Mouse (Mus musculus): ENCODE results near the gene Pdzd3. TPM values are rescaled to one million over a fixed set of nuclear protein-coding genes. Genes with fewer than 3 reads are reported as not detected.
"Not testable (repeated sequence)": the region's sequence is repeated elsewhere in the genome, so short reads cannot be mapped to it uniquely, and the experiment has no call there.

Gene Pdzd3
- polyA plus RNA-seq (2012; rRNA removed), result 30.2 and 32.2 TPM in 2 replicates

- 46% methylated on average over 10 of the region's 10 CpGs for WGBS
- DNase-seq (ENCODE audit: low read depth, low spot score), result no peak
These were observed at the start of gene Pdzd3 for GRCm38 (mm10) chr9:44251314-44251713. TSS of gene Pdzd3 (minus strand) at chr9:44251471.

GRCm38 (mm10) chr9:44300001-44300400 is 48.7 kb upstream of the Pdzd3 start:
- not testable (repeated sequence) for DNase-seq (ENCODE audit: low read depth, low spot score)
- 96% methylated on average over 3 of the region's 3 CpGs for WGBS

- no peak for DNase-seq (ENCODE audit: low read depth, low spot score)
- WGBS, result 68% methylated on average over 3 of the region's 3 CpGs
These were observed 41.2 kb upstream of the Pdzd3 start for GRCm38 (mm10) chr9:44292490-44292889.

- DNase-seq (ENCODE audit: low read depth, low spot score), result no peak
- WGBS, result 23% methylated on average over 11 of the region's 11 CpGs
These were observed 37.7 kb upstream of the Pdzd3 start for GRCm38 (mm10) chr9:44288959-44289291.

GRCm38 (mm10) chr9:44288076-44288958 is 37.0 kb upstream of the Pdzd3 start, which contains the start of gene Abcg4:
TSS of gene Abcg4 (minus strand) at chr9:44288615.
- no peak for DNase-seq (ENCODE audit: low read depth, low spot score)

GRCm38 (mm10) chr9:44287401-44288075 is 36.3 kb upstream of the Pdzd3 start:
- 4% methylated on average over 47 of the region's 47 CpGs for WGBS
- DNase-seq (ENCODE audit: low read depth, low spot score), result no peak

More at GRCm38 (mm10) chr9:44288076-44288958, 37.0 kb upstream of the Pdzd3 start, which contains the start of gene Abcg4:
- 1% methylated on average over 38 of the region's 38 CpGs for WGBS

- 26% methylated on average over 11 of the region's 11 CpGs for WGBS
- no peak for DNase-seq (ENCODE audit: low read depth, low spot score)
These were observed 35.7 kb upstream of the Pdzd3 start for GRCm38 (mm10) chr9:44287003-44287400.

- WGBS, result 11% methylated on average over 6 of the region's 6 CpGs
- DNase-seq (ENCODE audit: low read depth, low spot score), result no peak
These were observed 35.1 kb upstream of the Pdzd3 start for GRCm38 (mm10) chr9:44286256-44286850.

- 58% methylated on average over 5 of the region's 5 CpGs for WGBS
- DNase-seq (ENCODE audit: low read depth, low spot score), result no peak
These were observed 31.9 kb upstream of the Pdzd3 start for GRCm38 (mm10) chr9:44283183-44283582.

GRCm38 (mm10) chr9:44269973-44270372 is 18.7 kb upstream of the Pdzd3 start:
- DNase-seq (ENCODE audit: low read depth, low spot score), result no peak
- 63% methylated on average over 4 of the region's 4 CpGs for WGBS

GRCm38 (mm10) chr9:44269077-44269476 is 17.8 kb upstream of the Pdzd3 start:
- no peak for DNase-seq (ENCODE audit: low read depth, low spot score)

GRCm38 (mm10) chr9:44268432-44268831 is 17.2 kb upstream of the Pdzd3 start, which contains the start of gene Nlrx1:
TSS of gene Nlrx1 (minus strand) at chr9:44268599.
- WGBS, result 23% methylated on average over 6 of the region's 6 CpGs
- peak; percentile 61 for DNase-seq (ENCODE audit: low read depth, low spot score)

More at GRCm38 (mm10) chr9:44269077-44269476, 17.8 kb upstream of the Pdzd3 start:
- WGBS, result 90% methylated on average over 3 of the region's 3 CpGs

GRCm38 (mm10) chr9:44268027-44268360 is 16.7 kb upstream of the Pdzd3 start:
- DNase-seq (ENCODE audit: low read depth, low spot score), result peak; percentile 65
- 3% methylated on average over 28 of the region's 28 CpGs for WGBS

- no peak for DNase-seq (ENCODE audit: low read depth, low spot score)
These were observed 16.2 kb upstream of the Pdzd3 start for GRCm38 (mm10) chr9:44267319-44268026.

GRCm38 (mm10) chr9:44266478-44267226 is 15.4 kb upstream of the Pdzd3 start:
- no peak for DNase-seq (ENCODE audit: low read depth, low spot score)
- WGBS, result 53% methylated on average over 8 of the region's 8 CpGs

More at GRCm38 (mm10) chr9:44267319-44268026, 16.2 kb upstream of the Pdzd3 start:
- WGBS, result 5% methylated on average over 23 of the region's 23 CpGs

GRCm38 (mm10) chr9:44261388-44261787 is 10.1 kb upstream of the Pdzd3 start:
- DNase-seq (ENCODE audit: low read depth, low spot score), result no peak
- 70% methylated on average over 14 of the region's 14 CpGs for WGBS

- DNase-seq (ENCODE audit: low read depth, low spot score), result no peak
- 84% methylated on average over 10 of the region's 10 CpGs for WGBS
These were observed 7.7 kb upstream of the Pdzd3 start for GRCm38 (mm10) chr9:44259014-44259413.

- 74% methylated on average over 8 of the region's 8 CpGs for WGBS
- no peak for DNase-seq (ENCODE audit: low read depth, low spot score)
These were observed 4.9 kb upstream of the Pdzd3 start for GRCm38 (mm10) chr9:44256213-44256612.

GRCm38 (mm10) chr9:44255136-44255521 is 3.9 kb upstream of the Pdzd3 start:
- no peak for DNase-seq (ENCODE audit: low read depth, low spot score)
- WGBS, result 90% methylated on average over 6 of the region's 6 CpGs
